Mouse (Mus musculus) heart, adult 9 months (tissue): ENCODE results near the gene Sema6b.

Experiments used
- DNase-seq, 2 experiments: peaks; one replicate each; pipeline ENCODE4 v3.0.0; 2022; ENCODE audit warnings: low spot score in 2 of 2

Gene Sema6b

DNA sequence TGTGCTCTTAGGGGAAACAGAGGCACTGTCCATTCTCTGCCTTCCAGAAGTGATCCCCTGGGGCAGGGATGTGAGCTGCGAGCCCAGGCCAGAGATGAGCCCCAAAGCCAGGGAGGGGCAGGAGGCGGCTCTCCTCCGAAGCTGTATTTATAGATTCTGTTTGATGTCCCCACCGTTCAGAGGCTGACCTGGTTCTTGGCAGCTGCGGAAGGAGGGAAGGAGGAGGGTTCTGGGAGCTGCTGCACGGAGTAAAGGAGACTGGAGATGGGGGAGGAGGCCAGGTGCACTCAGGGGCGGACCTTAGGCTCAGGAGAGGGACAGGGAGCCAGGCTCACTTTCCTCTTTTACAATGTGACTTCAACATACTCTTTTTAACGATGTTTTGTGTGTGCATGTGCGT, 6.0 kb upstream of the Sema6b start:
- DNase-seq, result no peak

DNA sequence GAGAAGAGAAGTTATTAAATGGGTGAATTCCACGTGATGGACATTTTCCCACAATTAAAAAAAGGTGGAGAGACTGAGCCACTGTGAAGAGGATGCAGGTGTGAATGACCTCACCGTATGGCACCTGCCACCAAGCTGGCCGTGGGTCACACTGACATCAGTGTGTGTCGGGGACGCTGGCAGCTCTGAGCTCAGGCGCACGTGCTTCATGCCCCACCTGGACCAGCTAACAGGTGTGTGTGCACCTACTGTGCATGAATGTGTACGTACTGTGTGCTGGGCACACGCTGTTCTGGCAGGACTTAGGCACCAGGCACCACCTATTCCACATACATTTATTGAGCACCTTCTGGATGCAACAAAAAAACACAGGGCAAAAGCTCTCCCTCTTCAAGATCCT, 4.4 kb upstream of the Sema6b start:
- no peak for DNase-seq

DNA sequence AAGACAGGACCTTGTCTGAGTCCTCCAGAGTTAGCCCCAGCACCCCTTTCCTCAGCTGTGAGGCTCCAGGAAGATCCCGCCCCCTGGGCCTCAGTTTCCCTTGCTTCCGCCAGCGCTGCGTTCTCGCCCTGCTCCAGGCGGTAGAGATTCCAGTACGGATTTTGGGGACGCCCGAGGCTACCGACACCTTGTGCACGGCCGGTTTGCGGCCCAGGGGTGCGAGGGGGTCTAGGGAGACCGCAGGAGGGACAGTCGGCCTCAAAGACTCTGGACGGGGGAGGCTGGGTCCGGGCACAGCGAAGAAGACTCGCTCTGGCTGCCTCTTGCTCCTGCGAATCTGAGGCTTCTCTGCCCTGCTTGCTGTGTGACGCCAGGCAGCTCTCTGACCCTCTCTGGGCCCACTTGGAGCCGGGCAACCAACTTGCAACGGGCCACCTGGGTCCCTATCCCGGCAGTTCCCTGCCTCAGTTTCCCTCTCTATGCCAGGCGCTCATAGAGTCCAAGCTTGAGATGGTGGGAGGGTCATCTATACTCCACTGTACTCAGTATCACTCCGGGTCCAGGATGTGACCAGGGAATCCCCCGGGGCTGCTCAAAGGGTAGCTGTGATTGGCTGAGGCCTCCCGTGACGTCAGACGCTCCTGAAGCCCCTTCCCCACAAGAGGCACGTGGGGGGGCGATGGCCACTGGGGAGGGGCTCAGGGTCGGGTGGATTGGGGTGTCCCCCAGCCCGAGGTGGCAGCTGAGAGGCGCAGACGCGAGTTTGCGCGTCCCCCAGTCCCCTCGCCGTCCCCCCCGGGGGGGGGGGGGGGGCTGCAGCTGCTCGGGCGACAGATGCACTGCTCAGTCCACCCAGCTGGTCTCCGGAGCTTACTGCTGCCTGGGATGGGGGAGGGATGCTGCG, 1.8 kb upstream of the Sema6b start:
- DNase-seq, result no peak

DNA sequence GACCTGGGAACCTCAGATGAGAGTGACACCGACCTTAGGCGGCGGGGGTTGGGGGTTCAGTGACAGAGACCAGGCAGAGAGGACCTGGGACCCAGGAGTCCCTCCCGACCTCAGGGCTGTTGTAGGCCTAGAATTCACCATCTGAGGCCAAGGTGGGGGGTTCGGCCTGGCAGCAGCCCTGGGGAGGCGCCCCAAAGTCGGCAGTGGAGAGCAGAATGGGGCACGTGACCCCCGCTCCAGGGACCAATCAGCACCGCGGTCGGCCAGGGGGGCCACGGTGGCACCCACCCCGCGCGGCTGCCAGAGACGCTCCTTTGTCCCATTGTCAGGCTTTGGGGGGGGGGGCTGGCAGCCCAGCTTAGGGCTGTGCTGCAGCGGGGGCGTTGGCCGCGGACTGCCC, 788 bp downstream of the Sema6b start:
- no peak for DNase-seq

DNA sequence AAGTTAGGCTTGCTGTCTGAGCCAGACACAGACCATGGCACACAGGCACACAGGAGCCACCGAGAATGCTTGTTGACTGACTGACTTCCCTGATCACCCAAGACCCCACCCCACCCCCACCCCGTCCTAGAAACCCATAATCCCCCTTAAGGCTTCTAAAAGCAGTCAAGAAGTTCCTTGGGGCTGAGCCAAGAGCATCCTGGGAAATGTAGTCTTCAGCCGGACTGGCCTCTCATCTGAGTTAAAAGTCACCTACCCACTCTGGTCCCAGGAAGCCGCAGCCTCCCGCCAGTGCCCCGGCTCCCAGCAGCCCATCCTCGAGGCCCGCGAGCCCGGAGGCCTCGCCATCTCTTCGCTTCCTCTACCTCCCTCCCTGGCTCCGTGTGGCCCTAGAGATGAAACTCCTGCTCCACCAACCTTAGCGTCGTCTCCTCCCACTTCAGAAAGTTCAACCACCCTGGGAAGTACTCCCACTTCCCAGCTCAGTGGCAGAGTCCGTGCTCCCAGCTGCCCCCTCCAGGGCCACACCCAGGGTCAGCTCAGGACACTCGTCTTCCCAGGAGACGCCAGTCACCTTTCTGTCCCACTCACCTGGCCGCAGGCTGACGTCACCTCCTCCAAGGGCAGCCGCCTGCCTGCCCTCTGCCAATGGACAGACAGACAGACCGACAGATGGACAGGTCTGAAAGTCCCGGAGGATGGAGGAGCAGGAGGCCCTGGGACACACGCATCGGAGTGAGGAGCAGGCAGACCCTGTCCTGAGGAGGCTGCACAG, 2.1 kb downstream of the Sema6b start:
- no peak for DNase-seq

DNA sequence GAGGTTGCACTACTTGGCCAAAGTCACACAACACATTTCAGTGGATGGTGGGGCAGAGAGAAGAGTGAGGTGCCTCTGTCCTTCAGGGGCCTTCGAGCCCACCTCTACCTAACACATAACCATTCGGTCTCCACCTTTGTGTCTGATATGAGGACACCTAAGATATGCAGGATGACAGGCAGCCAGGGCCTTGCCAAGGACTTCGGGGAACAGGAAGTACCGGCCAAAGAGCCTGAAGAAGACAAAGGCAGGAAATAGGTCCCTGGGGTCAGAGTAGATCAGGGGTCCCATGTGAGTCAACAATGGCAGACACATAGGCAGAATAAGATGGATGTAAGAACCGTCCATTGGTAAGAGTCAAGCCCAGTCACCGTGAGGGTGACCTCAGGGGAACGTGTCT, 3.6 kb downstream of the Sema6b start:
- DNase-seq, result no peak

DNA sequence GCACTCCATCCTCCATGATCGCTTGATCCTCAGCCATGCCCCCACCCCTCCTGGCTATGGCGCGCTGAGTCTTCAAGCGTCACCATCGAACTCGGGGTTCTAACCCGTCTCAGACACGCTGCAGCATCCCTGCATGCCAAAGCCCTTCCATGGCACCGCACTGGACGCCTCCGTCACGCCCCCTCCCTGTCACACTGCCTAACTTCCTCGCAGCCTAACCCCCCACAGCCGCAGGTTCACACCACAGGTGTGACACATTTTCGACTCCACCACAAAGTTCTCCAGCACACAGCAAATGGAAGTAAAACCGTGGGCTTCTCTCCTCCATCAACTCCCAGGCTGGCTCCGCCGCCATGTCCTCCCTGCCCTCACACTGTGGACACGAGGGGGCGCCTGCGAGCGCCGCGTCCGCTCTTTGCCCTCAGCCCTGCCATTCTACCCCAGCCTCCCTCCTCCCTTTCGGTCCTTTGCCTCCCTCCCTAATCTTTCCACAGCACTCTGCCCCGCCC, 5.6 kb downstream of the Sema6b start:
- DNase-seq, result peak; percentile 67 to 70

DNA sequence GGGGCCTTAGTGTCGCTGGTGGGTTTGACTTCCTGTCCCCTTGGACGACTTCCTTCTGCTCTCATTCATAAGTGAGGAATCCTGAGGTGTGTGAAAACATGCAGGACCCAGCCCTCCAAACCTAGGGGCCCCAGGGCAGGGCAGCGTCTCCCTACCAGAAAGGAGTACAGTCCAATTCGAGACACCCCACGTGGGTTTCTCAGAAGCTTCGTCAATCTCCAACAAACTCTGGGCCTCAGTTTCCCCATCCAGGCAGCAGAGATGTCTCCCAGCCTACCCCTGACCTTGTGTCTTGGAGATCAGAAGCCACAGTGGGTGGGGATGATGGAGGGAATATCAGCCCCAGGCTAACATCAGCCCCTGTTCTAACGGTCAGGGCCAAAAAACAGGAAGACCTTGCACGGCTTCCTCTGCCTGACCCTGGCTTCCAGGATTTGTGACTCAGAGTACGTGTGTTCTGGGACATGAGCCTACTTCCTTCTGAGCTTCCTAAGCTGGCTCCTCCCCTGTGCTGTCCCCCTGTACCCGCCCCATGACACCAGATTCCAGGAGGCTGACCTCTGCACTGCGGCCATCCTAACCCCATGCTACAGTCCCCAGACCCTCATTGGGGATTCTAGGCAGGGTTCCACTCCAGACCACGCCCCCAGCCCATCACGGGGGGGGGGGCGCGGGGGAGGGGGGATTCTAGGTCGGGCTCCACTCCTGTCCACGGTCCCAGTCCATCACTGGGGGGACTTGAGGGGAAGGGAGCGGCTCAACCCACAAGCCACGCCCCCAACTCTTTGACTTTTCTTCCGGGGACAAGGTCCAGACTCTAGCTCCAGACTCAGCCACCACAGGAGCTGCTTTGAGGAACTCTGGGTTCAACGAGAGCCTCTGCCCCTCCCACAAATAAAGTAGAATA, 6.4 kb downstream of the Sema6b start:
- peak; percentile 89 to 93 for DNase-seq

DNA sequence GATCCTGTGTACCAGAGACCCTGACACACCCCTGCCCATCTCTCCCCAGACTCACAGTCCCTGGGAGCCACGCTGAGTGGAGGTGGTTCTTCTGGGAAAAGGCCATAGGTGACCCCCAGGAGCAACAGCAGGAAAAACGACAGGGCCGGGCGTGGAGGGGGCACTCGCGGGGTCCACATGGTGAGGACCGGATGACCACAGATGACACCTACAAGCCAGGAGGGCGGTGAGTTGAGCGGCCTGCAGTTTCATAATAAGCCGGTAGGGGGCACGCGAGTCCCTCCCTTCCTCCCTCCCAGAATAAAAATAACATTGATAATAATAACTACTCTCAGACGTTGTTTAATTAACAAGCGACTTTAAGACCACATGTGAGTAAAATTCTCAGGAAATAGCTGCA, 7.5 kb downstream of the Sema6b start:
- DNase-seq, result peak in 1 of 2 experiments; percentile 79

DNA sequence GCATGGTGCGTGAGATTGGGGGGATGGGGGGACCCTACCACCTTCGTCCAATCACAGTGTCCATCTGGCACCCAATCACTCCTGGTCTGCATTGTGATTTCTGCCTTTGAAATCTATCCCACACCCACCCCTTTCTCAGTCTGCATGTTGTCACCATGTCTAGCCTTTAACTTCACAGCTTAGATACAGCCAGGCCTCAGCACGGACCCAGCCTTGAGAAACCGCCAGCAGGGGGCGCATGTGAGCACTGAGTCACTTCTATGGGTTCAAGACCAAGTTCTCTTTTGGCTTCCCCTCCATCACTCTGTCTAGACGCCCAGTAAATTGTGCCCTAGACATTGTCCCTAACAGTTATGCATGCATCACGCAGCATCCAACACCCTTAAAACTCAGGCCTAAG, 8.3 kb downstream of the Sema6b start:
- DNase-seq, result no peak

DNA sequence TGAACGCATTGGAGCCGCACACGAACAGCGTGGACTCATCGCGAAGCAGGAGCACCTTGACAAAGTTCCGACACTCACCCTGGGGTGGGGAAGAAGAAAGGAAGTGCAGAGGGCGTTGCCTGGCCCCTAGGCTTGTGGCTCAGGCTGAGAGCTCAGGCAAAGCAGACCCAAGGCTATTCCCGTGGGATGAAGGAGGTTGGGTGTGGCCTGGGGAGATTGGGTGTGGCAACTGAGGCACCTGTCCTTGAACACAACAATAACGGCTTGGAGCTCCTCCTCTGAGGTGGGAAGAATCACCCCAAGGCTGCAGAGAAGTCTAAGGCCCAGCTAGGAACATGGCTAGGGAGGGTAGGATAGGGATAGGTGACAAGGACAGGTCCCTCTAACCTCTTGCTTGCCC, 9.0 kb downstream of the Sema6b start:
- no peak for DNase-seq

DNA sequence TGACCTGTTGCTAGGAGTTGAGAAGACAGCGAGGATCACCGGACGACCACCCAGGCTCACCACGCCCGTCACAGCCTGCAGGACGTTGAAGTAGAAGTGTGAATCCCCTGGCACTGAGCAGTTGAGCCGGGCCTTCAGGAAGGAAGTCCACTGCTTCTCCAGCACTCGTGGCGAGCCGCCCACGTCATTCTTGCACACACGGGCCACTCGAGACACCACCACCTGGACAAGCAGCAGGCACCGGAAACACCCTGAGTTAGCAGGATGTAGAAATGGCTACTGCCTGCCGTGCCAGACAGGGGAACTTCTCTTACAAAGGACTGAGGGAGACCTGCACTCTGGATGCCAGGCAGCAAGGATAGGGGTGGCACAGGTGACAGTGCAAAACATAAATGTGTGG, 11.9 kb downstream of the Sema6b start:
- DNase-seq, result no peak

DNA sequence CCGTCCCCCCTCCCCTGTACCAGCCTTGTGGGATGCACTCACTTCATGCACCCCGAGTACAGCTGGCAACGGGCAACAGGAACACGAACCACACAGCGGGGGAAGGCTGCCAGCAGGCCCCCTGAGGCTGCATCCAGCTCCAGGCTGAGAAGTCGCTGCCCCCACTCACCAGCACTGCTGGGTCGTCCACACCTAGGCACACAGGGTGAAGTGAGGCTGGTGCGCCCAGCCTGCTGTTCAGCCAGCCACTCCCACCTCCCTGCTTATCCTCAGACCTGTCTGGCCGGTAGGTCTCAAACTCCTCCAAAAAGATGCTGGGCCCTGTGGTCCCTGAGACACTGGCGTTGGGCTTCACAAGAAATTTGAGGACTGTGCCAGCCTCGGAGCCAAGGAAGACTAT, 14.0 kb downstream of the Sema6b start:
- no peak for DNase-seq

DNA sequence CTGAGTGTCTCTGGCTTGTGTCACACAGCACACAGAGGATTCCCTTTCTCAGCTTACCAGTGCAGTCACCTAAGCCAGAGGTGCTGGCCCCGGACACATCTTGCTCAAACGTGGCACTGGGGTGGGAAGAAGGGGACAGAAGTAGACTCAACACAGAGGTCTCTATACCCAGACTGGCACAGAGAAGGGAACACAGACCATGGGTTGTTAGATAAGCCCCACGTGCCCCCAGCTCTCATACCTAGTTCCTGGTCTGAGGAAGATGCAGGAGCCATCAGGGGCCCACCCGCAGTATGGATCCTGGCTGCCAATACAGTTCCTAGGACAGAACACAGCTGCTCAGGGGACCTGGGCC, 14.9 kb downstream of the Sema6b start:
- DNase-seq, result no peak

DNA sequence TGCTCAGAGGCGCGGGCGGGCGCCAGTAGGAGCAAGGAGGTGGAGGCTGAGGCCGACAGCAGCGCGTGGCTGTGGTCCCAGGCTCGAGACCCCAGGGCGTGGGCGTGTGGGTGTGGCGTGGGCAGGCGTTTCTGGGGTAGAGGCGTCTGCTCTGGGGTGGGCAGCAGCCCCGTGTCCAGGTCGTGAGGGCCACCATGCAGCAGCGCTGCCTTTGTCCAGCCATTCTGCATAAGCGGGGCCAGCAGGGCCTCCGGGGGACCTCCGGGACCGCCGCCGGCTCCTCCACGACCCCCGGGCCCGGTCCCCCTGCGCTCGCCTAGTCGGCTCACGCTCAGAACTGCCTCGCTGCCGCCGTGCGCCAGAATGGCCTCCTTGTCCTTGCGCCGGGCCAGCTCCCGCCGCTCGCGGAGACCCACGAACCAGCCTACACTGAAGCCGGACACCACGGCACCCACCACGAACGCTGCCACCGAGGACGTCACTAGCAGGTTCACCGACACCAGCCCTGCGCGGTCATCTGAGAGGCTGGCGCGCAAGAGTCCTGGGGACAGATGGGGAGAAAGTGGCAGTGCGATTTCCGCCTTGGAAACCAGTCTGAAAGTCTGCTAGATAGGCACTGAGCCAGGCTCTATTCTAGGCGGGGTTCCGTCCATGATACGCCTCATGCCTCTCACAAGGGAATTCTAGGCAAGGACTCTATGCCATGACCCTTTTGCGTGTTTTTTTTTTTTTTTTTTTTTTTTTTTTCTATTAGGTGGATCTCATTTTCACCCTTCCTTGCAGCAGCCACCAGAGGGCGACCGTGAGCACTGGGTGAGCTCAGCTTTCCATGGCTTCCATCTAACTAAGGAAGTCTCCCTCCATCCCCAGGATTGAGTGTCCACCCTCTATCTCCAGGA, 15.5 kb downstream of the Sema6b start:
- peak in 1 of 2 experiments; percentile 68 for DNase-seq

DNA sequence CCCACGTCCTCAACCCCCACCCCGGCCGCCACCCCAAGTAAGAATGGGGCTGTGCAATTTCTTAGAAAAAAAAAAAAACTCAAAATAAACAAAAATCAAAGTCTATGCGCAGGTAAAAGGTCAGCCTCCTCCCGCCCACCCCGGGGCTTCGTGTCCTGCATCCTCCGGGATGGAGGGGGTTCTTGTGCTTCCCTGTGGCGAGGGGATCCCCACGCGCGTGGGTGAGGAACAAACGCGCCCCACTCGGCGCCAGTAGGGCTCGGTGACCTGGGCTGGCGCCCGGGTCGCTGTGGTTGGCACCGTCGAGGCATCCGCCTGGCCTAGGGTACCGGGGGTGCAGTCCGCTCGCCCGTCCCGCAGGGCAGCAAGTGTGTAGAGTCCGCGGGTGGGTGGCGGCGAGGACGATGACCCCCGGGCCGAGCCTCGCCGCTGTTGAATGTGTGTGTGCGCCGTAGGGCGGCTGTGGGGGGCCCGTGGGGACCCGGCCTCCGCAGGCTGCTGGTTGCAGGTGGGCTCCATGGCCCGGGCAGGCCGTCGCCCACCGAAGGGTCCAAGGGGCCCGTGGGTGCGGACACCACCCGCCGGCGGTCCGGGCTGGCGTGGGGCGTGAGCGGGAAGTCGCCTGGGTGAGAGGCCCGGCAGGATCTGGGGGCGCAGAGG, 16.3 kb downstream of the Sema6b start:
- DNase-seq, result no peak

DNA sequence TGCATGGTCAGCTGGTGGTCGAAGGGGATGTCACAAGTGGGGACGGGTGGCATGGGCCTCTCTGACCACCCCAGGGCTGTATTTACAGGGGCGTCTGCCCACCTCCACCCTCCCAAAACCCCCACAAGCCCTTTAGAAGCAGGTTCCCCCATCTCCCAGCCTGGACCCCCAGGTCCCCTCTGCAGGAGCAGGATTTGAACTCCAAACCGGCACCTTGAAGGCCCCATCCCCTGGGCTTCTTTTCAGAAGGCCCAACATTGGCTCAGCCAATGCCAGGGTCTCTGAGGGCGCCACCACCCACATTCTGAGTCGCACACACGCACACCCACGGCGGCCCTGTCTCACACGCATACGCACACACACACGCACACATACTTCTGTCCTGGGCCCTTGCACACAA, 17.0 kb downstream of the Sema6b start:
- no peak for DNase-seq

DNA sequence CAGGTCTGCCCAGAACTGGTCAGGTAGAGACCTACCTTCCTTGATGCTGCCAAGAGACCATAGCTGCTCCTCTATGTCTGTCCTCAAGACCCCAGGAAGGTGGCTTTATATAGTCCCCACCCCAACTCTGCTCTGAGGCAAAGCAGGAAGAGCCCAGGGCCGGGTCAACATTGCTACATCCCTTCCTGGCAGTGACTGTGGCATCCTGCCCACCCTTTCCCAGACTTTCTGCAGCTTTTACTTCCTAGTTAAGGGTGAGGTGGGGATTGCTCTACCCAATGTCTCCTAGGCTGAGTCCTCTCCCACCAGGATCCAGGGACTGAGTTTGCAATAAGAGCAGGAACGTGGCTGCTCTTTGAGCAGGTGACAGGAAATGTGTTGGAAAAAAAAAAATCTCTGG, 18.3 kb downstream of the Sema6b start, which contains the start of gene Lrg1:
Lrg1 (minus strand) TSS at position 176 of the 400 bp plus-strand sequence.
- no peak for DNase-seq

DNA sequence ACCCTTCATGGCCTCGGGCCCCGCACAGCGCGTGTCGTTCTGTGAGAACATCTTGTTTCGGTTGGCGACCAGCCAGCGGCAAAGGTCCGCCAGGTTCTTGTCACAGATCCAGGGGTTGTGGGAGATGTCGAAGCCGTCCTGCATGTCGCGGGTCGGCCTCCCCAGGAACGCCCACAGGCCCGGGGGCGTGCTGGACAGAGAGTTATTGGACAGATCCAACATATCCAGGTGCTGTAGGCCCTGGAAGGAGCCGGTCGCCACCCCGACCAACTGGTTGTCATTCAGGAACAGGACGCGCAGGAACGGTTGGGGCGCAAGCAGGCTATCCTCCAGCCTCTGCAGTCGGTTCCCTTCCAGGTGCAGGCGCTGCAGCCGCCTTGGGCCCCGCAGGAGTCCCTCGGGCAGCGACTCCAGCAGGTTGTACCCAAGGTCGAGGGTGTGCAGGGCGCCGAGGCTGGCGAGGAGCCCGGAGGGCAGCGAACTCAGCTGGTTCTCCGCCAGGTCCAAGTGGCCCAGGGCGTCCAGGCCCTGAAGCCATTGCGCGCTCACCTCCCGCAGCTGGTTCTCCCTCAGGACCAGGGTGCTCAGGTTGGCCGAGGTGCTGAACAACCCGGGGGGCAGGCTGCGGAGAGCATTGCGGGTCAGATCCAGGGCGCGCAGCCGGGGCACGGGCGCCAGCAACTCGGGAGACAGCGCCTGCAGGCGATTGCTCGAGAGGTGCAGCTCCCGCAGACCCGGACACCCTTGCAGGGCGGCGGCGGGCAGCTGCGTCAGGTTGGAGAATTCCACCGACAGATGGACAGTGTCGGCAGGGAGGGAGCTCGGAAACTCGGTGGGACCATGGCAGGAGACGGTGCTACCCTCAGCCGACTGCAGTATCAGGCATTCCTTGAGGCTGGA, 19.9 kb downstream of the Sema6b start:
- peak; percentile 61 to 75 for DNase-seq
